Mouse (Mus musculus) right cerebral cortex, adult 2 months (tissue): ENCODE measurements around the gene 1110051M20Rik.

Experiments used
- DNase-seq, 2 experiments: peaks; one replicate each; pipeline ENCODE4 v3.0.0; 2021 to 2022; ENCODE audit warnings: low spot score in 2 of 2

Gene 1110051M20Rik

DNA sequence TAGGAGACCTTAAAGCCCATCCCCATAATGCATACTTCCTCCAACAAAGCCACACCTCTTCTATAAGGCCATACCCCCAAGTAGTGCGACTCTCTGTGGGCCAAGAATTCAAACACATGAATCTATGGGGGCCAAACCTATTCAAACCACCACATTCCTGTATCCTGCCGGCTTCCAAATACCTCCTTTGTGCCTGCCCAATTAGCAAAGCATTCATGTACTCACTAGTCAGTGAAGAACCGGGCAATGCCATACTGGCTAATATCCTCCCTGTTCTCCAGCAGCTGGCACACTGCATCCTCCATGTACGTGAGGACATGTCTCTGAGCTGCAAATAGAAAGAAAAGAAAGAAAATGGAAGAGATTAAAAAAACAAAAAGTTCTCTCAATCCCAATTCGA is 22.9 kb downstream of the 1110051M20Rik start:
- no peak for DNase-seq

DNA sequence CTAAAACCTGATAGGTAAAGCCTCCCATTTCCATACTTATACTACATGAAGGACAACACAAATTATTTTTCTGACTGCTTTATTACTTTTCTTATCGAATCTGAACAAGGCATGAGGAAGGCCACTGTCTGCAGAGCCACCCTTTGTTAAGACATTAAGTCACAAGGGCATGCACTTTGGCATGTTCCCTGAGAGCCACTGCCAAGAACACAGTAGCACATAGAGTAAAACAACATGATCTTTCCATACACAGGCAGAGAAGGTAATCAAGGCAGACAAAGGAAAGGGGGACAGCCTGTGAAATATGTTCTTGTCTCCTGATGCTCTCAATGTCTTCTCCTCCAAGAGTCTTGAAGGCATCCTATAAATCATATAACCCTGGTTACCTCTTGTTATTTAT is 30.7 kb downstream of the 1110051M20Rik start:
- no peak for DNase-seq

DNA sequence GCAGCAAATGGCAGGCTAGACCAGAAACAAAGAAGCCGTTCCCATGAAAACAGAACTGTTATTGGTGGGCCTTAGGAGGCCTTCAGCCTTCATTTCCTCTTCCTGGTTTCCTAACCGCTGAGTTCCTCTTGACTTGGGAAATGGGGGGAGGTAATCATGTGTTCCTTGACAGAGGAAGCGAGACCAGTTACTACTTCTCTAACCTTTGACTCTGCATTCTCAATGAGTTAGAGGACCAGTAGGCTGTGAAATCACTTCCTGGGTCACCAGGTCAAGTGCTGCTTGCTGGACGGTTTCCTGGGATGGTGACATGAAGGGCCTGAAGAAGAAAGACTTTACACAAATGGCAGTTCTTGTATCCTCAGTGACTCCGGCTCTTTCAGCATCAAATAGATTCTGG is 32.1 kb downstream of the 1110051M20Rik start:
- no peak for DNase-seq

DNA sequence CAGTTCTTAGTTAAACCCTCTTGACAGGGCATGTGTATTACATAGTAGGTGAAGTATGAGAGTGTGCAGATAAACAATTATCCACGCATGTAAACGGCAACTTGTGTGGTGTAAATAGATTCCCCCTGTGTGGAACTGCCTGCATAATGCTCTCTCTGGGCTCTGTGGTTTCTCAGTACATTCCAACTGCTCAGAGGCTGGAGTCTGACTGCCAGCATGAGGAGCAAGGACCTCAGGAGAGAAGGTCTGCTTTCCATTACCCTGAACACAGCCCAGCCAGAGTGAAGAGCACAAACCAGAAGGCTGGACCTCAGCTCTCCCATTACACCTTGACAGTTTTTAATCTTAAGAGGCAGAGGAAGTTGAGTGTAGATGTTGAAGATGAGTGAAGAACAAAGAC is 33.0 kb downstream of the 1110051M20Rik start:
- no peak for DNase-seq

DNA sequence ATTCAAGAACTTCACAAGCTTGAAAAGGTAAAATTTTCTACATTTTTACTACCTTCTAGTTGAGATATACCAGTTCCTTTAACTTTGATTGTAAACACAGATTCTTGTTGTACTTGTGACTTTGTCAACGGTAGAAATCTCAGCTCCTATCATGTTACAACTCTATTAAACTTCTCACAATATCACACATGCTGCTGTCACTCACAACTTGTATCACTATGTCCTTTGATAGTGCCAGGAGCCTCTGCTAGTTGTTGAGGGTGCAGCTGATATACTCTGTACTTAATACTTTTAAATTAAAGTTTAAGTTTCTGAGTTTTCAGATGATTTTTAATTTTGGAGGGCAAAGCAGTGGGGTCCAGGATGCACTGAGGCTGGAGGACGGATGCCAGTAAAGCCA is 36.5 kb downstream of the 1110051M20Rik start:
- no peak for DNase-seq

DNA sequence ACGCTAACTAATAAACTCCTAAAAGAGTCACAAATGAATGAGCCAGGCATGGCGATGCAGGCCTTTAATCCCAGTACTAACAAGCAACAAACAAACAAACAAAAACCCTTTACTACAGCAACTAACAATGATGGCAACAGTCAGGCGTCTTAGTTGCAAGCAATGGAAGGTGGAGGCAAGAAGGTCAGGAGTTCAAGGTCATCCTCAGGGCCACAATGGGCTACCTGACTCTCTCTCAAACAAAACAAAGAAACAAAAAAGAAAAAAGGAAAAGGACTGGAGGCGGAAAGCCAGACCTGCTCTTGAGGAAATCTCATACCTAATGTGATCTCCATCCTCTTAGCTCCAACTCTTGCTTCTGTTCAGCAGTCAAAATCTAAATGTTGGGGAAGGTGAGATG is 39.4 kb downstream of the 1110051M20Rik start:
- no peak for DNase-seq

DNA sequence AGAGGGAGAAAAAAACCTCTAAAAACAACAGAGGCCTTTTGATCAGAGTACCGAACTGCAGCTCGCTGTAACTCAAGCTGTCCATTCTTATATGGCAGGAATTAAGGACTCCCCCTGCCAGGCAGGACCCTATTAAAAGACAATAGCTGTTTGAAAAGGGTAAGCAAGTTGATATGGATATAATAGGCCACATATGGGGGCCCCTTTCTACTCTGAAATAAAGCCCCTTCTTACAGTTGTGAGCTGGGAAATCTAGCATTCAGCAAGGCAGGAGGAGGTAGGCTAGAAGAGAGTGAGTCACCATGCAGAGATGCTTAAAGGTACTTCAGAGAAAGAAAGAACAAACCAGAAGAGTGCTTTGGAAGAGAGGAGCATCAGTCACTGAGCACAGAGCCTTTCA is 44.8 kb downstream of the 1110051M20Rik start:
- DNase-seq = no peak

DNA sequence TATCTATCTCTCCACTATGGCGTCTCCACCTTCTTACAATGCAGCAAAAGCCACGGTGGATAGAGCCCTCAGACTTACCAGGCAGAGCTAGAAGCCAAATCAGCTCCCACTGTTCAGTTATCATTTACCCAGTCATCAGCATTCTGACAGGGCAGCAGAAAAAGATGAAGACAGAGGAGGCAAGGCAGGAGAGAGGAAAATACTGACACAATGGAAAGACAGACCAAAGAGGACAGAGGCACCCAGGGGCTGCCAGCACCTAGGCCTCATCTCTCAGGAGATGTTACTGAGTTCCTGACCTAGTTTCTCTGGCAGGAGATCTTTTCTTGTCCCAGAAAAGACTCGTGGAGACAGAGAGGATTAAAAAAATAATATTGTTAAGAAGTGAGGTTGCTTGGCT is 45.3 kb downstream of the 1110051M20Rik start:
- DNase-seq = no peak

DNA sequence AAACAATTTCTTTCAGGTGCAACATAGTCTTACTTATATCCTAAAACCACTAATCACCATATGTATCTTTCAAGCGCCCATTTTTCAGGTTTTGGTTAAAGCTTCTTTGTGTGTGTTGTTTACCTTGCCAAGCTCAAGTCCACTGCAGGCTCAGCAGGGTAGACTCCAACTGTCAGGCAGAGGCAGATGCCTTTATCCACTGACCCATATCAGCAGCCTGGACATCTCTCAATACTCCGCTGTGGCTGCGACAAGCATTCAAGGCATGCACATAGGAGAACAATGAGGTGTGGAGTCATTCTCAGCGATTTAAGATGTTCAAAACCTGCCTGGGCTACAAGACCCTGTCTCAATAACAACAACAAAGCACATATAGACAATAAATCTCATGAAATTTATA is 50.4 kb downstream of the 1110051M20Rik start:
- DNase-seq = no peak

DNA sequence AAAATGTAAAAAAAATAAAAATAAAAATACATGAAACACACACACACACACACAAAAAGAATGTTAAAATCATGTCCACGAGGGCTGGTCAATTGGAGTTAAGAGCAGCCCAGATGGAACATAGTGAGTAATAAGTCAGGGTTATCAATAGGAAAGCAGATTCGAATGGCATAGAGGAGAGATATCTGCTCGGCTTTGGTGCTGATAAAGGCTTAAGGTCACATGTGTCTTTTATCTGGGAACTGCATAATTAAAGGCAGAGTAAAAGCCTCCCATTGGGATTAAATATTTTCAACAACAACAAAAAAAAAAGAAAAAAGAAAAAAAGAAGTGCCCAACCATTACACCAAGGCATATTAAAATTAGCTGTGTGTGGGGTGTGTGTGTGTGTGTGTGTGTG is 55.8 kb downstream of the 1110051M20Rik start:
- no peak for DNase-seq

DNA sequence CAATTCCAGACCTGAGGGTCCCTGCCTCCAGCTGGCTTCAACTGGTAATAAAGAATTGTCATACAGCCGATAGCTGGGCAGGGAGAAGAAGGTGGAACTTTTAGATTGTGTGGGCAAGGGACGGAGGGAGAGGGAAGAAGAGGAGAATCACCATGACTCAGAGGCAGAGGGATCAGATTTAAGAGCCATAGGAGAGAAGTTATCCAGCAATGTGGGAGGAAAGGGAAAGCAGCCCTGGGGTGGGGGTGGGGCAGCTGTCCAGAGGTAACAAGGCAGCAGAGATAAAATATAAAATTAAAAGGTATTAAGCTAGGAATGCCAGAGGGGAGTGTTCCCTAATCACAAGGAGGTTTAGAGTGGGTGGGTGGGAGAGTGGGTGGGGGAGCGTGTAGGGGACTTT is 56.2 kb downstream of the 1110051M20Rik start:
- DNase-seq = no peak

DNA sequence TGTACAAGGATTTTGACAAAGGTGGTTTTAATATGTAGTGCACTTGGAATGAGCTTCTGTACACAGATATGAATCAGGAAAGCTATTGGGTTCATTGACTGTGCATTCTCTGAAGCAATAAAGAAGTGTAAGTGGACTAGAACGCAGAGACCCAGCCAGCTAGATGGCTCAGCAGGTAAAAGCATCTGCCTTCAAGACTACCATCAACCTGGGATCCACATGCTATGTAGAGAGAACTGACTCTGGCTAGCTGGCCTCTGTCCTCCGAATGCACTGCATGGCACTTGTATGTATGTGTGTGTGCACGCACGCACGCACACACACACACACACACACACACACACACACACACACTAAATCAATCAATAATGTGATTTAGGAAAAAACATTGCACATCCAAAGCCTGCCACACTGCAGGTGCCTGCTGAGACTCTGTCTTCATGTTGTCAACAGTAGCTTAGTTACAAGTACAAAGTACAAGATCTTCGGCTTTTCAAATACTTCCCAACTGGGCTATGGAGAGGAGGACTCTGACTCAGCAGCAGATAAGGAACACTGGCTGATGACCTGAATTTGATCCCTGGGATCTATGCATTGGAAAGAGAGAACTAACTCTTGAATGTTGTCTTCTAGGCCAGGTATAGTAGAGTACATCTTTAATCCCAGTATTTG is 57.1 kb downstream of the 1110051M20Rik start:
- no peak for DNase-seq

DNA sequence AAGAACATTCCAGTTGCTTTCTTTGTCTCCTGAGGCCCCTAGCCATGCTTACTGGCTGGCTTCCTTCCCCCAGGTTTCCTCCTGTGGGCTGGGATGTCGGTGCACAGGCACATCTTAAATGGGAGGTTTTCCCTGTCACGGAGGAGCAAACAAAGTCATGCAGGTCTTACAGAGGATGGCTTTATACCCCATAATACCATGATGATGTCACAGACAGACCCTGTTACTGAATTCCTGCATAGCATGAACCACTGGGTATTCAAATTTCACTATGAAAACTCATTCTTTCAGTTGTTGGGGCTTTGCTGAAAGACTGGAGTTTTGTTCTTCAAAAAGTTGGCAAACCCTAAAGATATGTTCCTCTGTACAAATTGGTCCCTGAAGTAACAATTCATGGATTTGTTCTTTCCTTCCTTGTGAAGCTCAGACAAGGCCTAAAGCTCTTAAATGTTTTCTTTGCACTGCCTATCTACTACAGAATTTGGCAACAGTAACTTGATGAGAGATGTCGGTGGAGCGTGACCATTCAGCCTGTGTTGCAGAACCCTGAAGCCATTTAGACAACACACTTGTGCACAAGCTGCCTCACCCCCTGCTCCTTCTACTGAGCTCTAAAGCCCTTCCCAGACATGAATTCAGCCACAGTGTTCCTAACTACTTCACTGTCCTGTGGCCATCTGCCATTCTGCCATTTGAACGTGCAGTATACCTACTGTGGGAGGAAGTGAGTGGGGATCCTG is 57.8 kb downstream of the 1110051M20Rik start:
- no peak for DNase-seq

DNA sequence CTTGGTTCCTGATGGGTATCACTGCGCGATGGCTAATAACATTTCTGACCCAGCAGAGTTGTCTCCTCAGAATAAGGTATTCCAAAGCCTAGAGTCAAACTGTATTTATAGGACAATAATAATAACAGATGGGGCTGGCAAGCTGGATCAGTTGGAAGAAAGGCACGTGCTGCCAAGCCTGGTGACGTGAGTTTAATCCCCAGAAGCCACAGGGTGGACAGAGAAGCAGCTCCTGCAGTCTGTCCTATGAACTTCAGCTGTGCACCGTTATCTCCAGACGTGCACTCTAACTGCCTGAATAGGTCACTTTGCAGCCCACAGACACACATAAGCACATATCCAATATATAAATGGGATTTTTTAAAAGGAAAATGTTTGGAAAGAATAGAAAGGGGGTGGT is 61.2 kb downstream of the 1110051M20Rik start:
- DNase-seq = no peak

DNA sequence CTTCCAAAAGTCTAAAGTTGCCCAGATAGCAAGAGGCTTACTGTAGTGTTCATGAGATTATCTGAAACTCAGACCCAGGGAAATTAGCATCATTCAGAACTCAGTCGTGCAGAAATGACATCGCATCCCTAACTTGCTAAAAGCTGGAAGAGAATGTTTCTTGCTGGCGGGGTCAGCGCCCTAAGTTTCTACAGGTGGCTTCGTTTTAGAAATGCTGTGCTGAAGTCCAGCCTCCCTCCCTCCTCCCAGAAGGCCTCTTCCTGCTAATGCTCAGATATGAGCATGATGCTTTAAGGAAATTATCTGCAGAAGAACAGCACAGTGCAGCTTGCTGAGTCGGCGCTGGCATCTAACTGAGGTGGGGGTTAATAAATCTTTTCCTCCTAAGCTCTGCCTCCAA is 67.5 kb downstream of the 1110051M20Rik start:
- no peak for DNase-seq

DNA sequence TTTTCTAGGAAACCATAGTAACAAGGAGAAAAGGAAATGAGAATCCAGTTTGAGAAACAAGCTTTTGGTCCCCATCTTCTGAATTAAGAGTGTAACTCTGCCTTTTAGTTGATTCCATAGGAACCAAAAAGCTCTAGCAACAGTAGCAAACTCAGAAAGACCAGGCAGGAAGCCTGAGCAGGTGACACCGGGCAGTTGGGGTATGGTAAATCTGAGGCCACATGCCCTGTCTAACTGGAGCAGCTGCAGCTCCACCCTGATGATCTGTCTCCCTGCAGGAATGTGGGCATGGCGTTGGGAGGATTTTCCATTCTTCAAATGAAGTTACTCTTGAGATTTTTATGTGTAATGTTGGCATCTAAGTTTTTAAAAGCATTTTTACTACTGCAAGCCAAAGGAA is 74.2 kb downstream of the 1110051M20Rik start:
- no peak for DNase-seq

DNA sequence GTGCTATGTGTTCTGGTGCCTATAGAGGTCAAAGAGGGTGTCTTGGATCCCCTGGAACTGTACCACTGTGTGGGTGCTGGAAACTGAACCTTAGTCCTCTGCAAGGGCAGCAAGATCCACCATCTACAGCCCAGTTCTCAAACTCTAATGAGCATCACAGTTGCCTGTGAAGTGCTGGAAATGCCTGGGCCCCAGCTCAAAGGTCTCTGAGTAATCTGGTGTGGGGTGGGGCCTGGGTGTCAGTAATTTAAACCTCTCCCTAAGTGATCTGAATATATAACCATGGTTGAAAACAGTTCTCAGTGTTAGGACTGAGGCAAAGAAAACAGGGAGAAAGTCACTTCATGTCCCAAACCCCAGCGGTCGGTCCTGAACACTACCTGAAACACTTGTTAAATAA is 81.2 kb downstream of the 1110051M20Rik start:
- DNase-seq = no peak

DNA sequence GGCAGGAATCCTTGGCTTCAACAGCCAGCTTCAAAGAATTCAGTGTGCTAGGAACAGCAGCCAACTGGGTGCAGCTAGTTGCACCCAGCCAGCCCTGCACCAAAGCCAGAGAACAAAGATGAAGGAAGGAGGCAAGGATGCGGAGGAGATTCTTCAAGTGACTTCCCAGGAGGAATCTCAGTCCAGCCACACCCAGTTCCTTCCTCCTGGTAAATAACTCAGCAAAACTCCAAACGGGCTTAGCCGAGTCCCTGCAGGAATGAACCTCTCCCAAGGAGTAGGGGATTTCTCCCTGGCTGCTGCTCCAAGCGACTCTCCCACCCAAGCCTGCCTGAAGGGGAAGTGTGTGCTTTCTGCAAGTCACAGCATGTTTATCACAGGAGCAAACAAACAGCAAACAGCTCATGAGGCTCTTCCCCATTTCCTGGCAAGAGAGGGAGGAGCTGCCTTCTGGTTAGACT is 83.4 kb downstream of the 1110051M20Rik start:
- DNase-seq = no peak

DNA sequence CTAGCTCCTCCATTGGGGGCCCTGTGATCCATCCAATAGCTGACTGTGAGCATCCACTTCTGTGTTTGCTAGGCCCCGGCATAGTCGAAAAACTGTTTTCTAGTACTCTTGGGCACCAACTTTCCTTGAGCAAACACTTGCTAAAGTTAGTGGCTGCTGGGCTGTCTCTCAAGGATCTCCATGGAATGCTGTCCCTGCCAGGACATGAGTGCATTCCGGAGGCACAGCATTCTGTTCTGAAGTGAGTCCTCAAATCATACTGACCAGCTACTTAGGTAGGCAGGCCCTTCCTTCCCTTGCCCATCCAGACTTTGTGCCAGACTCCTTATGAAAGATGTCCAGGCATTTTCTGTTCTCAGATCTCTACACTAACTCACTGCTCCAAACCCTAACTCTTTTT is 88.7 kb downstream of the 1110051M20Rik start:
- DNase-seq = no peak

DNA sequence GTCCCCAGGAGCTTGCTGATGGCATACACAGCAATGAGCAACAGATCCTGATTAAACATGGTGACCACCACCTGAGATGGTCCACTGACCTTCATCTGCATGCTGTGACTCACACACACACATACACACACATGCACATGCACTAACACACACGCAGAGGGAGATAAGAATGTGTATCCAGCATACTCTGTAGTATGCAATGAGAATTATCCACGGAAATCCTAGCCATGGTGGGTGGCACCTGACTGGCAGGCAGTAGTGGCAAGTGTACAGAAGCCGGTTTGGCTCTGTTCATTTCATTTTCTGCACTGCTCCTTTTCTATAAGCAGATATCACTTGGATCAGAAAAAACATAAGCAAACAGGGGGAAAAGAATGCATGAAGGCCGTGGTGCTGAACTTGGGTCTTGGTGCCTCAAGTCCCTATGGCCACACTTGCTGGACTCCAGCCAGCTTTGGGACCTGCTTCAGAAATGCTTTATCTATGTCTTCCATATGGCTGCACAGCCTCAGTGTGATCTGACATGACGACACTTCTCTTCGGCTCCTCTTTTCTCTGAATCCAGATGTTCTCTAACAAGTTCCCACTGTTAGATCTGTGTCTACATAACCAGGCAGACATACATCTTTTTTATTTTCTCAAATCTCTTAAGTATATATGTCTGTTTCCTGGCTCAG is 89.6 kb downstream of the 1110051M20Rik start:
- DNase-seq = no peak

DNA sequence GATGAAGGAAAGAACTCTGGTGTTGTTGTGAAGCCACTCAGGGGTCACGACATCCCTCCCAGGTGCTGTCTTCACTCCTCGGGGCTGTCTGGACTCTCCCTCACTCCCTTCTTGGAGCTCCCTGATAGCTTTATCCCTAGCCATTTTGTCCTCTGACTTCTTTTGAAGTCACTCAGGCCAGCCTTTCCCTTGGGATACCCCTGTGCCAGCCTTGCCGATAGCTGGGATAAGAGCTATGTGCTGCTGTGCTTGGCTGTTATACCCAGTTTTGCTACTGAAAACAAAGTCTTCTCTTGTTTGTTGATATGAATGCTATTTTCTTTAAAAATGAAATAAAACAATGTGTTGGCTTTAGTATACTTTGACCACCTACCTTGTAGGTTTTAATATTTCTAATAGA is 90.7 kb downstream of the 1110051M20Rik start:
- DNase-seq = no peak

DNA sequence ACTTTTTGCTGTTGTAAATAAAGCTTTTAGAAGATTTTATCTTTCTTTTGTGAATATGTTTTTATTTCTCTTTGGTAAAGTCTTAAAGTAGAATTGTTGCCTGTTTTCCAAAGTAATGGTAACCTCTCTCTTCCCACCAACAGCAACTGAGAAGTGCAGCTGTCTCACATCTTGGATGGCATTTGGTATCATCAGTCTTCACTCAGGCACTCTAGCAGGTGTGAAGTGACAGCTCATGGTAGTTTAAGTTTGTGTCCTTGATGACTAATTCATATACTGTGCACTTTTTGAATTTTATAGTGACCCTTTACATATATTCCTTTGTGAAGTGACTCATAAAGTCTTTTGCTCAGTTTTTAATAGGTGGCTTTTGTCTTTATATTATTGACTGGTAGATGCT is 92.7 kb downstream of the 1110051M20Rik start:
- no peak for DNase-seq

DNA sequence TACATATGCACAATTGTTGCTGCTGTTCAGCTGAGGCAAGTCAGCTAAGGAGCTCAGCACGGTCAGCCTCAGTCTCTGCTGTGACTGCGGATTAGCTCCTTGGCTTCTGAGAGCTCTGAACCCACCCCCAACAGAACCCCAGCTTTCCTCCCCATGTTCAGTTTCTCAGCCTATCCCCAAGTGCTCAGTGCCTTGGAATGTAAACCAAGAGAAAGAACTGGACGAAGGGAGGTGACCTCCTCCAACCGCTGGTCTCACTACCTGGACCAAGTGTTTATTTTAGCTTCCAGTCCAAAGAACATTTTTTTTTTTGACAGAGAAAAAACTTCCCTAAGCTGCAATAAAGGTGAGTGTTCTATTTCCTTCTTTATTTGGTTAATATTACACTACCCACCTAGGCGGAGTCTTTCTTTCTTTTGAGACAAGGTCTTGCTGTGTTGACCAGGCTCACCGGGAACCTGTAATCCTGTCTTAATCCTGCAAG is 94.5 kb downstream of the 1110051M20Rik start:
- DNase-seq = no peak
